Mouse (Mus musculus) mouse embryonic stem cell (cell line): Measurements from ENCODE around the gene Slamf9.

Experiments used
- in situ Hi-C, 2 experiments: fragments of 300-500 bp; cut with MboI; formaldehyde crosslinking; loops; 1 replicate in 1 of 2; 3 replicates in 1 of 2; pipeline ENCODE4 v1.14.3; 2019 to 2020; ENCODE audit warnings: low sequenced_read_pairs in 2 of 2, low pct_unique_long_range_greater_than_20kb in 1 of 2, mixed read lengths in 1 of 2; ENCODE audit not compliant: unreplicated experiment in 1 of 2

Slamf9 gene

GRCm38 (mm10) chr1:172456001-172456677 is 19.0 kb upstream of the Slamf9 start:
- in situ Hi-C loops: no loop called here

- in situ Hi-C loops: no loop called here
Observed at GRCm38 (mm10) chr1:172457196-172457595, 18.0 kb upstream of the Slamf9 start.

- in situ Hi-C loops: no loop called here
Observed at GRCm38 (mm10) chr1:172458041-172458440, 17.1 kb upstream of the Slamf9 start.

GRCm38 (mm10) chr1:172461602-172462001 is 13.6 kb upstream of the Slamf9 start:
- in situ Hi-C loops: no loop called here

GRCm38 (mm10) chr1:172462534-172462933 is 12.6 kb upstream of the Slamf9 start:
- in situ Hi-C loops: no loop called here

GRCm38 (mm10) chr1:172463387-172464333 is 11.5 kb upstream of the Slamf9 start:
- in situ Hi-C loops: no loop called here

GRCm38 (mm10) chr1:172468301-172468877 is 6.8 kb upstream of the Slamf9 start:
- in situ Hi-C loops: no loop called here

GRCm38 (mm10) chr1:172469373-172469772 is 5.8 kb upstream of the Slamf9 start:
- in situ Hi-C loops: no loop called here

- in situ Hi-C loops: no loop called here
Observed at GRCm38 (mm10) chr1:172469810-172470448, 5.2 kb upstream of the Slamf9 start.

GRCm38 (mm10) chr1:172472909-172473308 is 2.2 kb upstream of the Slamf9 start:
- in situ Hi-C loops: no loop called here

GRCm38 (mm10) chr1:172474196-172474595 is 962 bp upstream of the Slamf9 start:
- in situ Hi-C loops: no loop called here

- in situ Hi-C loops: loop anchor here in 1 of 2 experiments (5.0 kb wide), 1 partner anchor 61 kb away; no protein-coding TSS in a partner anchor
Observed at GRCm38 (mm10) chr1:172478020-172478419, 2.9 kb downstream of the Slamf9 start.

GRCm38 (mm10) chr1:172480376-172480775 is 5.2 kb downstream of the Slamf9 start:
- in situ Hi-C loops: loop anchor here in 1 of 2 experiments (10.0 kb wide), 1 partner anchor 66 kb away; no protein-coding TSS in a partner anchor

GRCm38 (mm10) chr1:172481111-172481510 is 6.0 kb downstream of the Slamf9 start:
- in situ Hi-C loops: loop anchor here in 1 of 2 experiments (10.0 kb wide), 1 partner anchor 66 kb away; no protein-coding TSS in a partner anchor

- in situ Hi-C loops: loop anchor here in 1 of 2 experiments (10.0 kb wide), 1 partner anchor 67 kb away; no protein-coding TSS in a partner anchor
Observed at GRCm38 (mm10) chr1:172481540-172482280, 6.6 kb downstream of the Slamf9 start, which contains the start of gene Igsf9. Gene Igsf9, plus strand, starts transcription at chr1:172481788.

- in situ Hi-C loops: loop anchor here in 1 of 2 experiments (10.0 kb wide), 1 partner anchor 68 kb away; no protein-coding TSS in a partner anchor
Observed at GRCm38 (mm10) chr1:172482518-172483360, 7.6 kb downstream of the Slamf9 start.

- in situ Hi-C loops: loop anchor here in 1 of 2 experiments (10.0 kb wide), 1 partner anchor 69 kb away; no protein-coding TSS in a partner anchor
Observed at GRCm38 (mm10) chr1:172483361-172483660, 8.2 kb downstream of the Slamf9 start.
